Mouse (Mus musculus): Measurements from ENCODE around the gene Map3k5.

DNA sequence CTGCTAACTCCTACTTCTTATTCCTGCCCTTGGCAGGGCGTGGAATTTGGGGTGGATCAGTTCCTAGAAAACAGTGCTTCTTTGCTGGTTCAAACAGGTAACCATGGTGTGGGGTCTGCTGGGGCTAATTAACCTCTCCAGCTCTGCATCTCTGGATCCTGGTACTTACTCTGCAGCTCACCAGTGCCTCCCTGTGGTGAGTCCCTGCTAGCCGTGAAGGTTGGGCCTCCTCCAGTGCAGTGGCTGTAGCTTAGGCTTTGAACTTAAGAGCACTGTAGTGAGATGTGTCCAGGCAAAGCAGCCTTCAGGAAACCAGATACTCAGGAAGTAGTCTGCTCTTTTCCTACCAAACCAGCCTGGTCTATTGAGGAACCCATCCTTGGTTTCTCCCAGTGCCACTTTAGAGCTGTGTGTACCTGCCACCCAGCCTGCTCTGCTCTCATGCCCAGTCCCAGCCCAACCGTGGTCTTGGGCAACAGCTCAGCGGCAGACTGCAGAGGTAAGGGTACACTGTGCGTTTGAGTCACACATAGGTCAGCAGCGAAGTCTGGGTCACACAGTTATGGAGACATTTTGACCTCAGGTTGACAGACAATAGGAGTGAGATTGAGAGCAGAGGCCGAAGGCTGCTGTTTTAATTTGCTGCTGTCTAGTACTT is 139.1 kb downstream of the Map3k5 start:
- TF ChIP-seq GATA1 (IDR thresholded peaks at IDR 0.05; ENCODE audit: low read length) (no peak), TAL1 (IDR thresholded peaks at IDR 0.05; ENCODE audit: low read length) (no peak)
